Mouse (Mus musculus) telencephalon, adult 2 months (tissue): ENCODE results near the gene Ppm1k.
A peak's percentile ranks its signal among the peaks of the same experiment; 100 is the strongest.
"Not testable (repeated sequence)": the region's sequence is repeated elsewhere in the genome, so short reads cannot be mapped to it uniquely, and the experiment has no call there.

Experiments used
- DNase-seq: peaks from one replicate; pipeline ENCODE4 v3.0.0-alpha.2; 2011; ENCODE audit warnings: low read depth, low spot score

Ppm1k gene

GRCm38 (mm10) chr6:57531441-57531840 is 3.8 kb downstream of the Ppm1k start:
- no peak for DNase-seq

GRCm38 (mm10) chr6:57531011-57531410 is 4.3 kb downstream of the Ppm1k start:
- no peak for DNase-seq

GRCm38 (mm10) chr6:57529336-57529845 is 5.9 kb downstream of the Ppm1k start:
- DNase-seq: no peak

DNA sequence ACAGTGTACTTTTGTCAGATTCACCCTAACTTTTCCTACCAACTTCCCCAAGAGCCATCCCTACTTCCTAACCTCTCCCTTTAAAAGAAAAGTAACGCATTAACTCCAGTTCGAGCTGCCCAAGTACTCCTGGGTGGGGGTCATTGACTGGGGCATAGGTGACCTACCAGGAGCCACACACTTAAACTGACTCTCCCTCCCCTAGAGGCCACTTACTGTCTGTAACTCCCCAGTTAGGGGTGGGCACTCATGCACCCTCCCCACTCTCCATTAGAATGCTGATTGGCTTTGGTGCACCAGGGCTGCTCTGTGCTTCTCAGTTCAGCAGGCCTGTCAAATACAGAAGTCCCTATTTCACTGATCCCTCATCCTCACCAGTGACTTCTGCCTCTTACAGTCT is 8.3 kb downstream of the Ppm1k start:
- no peak for DNase-seq

DNA sequence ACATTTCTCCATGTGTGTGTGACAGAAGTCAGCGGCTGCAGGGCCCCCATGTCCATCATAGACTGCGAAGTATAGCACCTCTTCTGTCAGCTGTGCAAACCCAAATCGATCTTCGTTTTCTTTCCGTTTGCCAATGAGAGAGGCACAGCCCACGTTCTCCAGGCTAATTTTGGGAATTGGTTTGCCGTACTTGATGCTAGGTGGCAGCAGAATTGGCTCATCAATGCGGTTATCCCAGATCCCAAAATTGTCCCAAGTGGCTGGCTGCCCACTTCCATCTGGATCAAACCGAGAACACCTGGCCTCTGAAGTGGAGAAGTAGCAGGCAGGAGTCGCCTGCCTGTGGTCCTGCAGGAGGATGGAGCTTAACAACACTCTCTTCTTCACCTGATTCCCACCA is 10.5 kb downstream of the Ppm1k start:
- peak; percentile 55 for DNase-seq

DNA sequence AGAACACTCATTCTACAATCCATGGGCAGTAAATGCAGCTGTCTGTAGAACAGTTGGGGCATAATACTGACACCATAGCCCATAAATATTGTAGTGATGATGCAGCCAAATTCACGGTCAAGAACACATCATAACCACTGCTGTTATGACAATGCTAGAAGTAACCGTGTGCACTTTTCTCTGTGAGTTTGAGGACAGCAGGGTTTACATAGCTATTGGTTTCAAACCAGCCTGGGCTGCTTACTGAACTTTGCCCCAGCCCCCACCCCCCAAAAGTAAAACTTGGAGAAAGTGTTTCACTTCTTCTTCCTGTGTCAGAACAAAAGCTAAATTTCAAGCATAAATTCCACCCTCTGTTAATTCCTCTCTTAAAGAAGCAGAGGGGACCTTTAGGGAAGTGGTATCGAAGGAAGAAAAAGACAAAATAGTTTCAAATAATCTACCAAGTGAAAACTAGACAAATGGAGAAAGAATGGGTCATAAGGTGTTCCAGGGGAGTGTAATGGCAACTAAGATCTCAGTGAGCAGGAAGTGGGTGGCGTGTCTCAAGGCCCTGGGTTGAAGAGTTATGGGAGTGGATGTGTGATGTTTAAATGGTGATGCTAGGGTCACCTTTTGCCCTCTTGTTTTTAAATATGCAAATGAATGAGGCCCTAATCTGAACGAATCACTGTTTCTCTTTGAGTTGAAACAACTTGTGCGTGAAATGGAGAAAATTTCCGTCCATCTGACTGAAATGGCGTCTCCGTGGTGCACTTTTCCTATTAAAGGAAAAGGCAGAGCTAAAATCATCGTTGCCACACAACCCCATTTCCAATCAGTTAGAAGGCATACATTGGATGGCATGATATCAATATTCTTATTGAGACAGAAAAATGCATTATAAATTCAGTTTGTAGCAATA is 14.3 kb downstream of the Ppm1k start:
- no peak for DNase-seq

- DNase-seq: no peak
Measured at GRCm38 (mm10) chr6:57514035-57514374, 21.3 kb downstream of the Ppm1k start.

GRCm38 (mm10) chr6:57513351-57514034 is 21.8 kb downstream of the Ppm1k start:
- no peak for DNase-seq

- DNase-seq: peak; percentile 95
Measured at GRCm38 (mm10) chr6:57511899-57512298, 23.4 kb downstream of the Ppm1k start.

DNA sequence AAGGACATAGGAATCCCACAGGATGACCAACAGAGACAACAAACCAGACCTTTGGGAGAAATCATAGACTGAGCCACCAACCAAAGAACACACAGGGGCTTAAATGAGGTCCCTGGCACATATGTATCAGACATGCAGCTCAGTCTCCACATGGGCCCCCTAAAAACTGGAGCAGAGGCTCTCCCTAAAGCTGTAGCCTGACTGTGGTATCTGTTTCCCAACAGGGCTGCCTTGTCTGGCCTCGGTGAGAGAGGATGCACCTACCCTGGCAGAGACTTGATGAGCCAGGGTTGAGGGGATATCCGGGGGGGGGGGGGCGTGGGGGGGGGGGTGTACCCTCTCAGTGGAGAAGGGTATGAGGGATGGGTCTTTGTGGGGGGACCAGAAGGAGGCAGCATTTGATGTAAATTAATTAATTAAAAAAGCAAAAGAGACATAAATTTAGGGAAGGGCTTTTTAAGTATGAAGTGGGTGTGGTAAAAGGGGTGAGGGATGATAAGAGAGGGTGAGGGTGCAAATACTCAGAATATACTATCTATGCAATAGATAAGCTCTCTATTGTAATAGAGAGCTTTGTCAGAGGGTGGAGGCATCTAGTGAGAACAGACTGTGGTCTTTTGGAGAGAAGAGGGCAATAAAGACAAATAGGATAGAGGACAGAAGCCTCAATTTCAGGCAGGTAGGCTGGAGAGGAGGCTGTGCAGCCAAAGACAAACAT is 31.4 kb downstream of the Ppm1k start:
- no peak for DNase-seq

- no peak for DNase-seq
Measured at GRCm38 (mm10) chr6:57499209-57499608, 36.1 kb downstream of the Ppm1k start.

- not testable (repeated sequence) for DNase-seq
Measured at GRCm38 (mm10) chr6:57468161-57468560, 67.1 kb downstream of the Ppm1k start.
